Comparison of ENCODE assay signal across 8 mouse cellular contexts in genomic region chr11:52000290-52000962, GRCm38 (mm10). TPM values are rescaled to one million over a fixed set of nuclear protein-coding genes. Genes with fewer than 3 reads are reported as not detected.
DNase-seq lines count a peak whose midpoint lies in the region; ATAC-seq and TF ChIP-seq lines count a peak whose summit lies in the region.

Gene Ube2b (minus strand): TSS chr11:52000762.

- peak; percentile 83 for TF ChIP-seq EP300 in ES-Bruce4 (IDR thresholded peaks at IDR 0.05; ENCODE audit: insufficient read depth, low read depth, low read length)
- TF ChIP-seq EP300 in liver, postnatal 0 days (IDR thresholded peaks at IDR 0.05; ENCODE audit: low read depth): no peak

- no peak for TF ChIP-seq CTCF in ES-Bruce4 (IDR thresholded peaks at IDR 0.05; ENCODE audit: low read depth, low read length)
- TF ChIP-seq CTCF in liver, postnatal 0 days (IDR thresholded peaks at IDR 0.05; ENCODE audit: low read depth): no peak

- intact Hi-C loops in heart, postnatal 10 days (cut with DNase I): loop anchor here (2.0 kb wide), 1 partner anchor 98 kb away; the partner anchor contains the start of gene Ppp2ca

- under 1% methylated on average over 55 of the region's 63 CpGs for WGBS in forebrain, embryonic 13.5 days
- WGBS in large intestine, adult 2 months: under 1% methylated on average over 62 of the region's 63 CpGs
- WGBS in liver, postnatal 0 days (ENCODE audit: insufficient replicate concordance): 0% methylated on average over 47 of the region's 63 CpGs
- WGBS in neural tube, embryonic 14.5 days: under 1% methylated on average over 51 of the region's 63 CpGs

- H3K4me1 ChIP-seq in ES-Bruce4 (ENCODE audit: control insufficient read depth, insufficient read depth, low read length): no peaks in the 10 kb centered on the region
- peaks cover 50% of the 10 kb centered on the region for H3K4me1 ChIP-seq in forebrain, embryonic 13.5 days
- peaks cover 27% of the 10 kb centered on the region for H3K4me1 ChIP-seq in liver, postnatal 0 days (ENCODE audit: insufficient read depth)
- peaks cover 25% of the 10 kb centered on the region for H3K4me1 ChIP-seq in neural tube, embryonic 14.5 days (ENCODE audit: control insufficient read depth, insufficient read depth, low read length)

- H3K4me2 ChIP-seq in forebrain, embryonic 13.5 days: peak within 1 kb of the TSS; percentile 85
- peak within 1 kb of the TSS; percentile 86 for H3K4me2 ChIP-seq in liver, postnatal 0 days (ENCODE audit: low read depth, low read length)
- H3K4me2 ChIP-seq in neural tube, embryonic 14.5 days (ENCODE audit: low read depth, low read length): peak within 1 kb of the TSS; percentile 56

- H3K9me3 ChIP-seq in ES-Bruce4 (replicated peaks; ENCODE audit: control insufficient read depth, insufficient read depth, low read length, poor library complexity, severe bottlenecking): no peaks in the 10 kb centered on the region
- H3K9me3 ChIP-seq in forebrain, embryonic 13.5 days (replicated peaks): no peaks in the 10 kb centered on the region
- H3K9me3 ChIP-seq in liver, postnatal 0 days (ENCODE audit: low read length): no peaks in the 10 kb centered on the region
- no peaks in the 10 kb centered on the region for H3K9me3 ChIP-seq in neural tube, embryonic 14.5 days (ENCODE audit: control insufficient read depth, low read length)

- ATAC-seq in cerebellum, adult (ENCODE audit: insufficient number of reproducible peaks, low FRiP score, low TSS enrichment): peak; percentile 76
- peak; percentile 78 for ATAC-seq in forebrain, embryonic 13.5 days
- peak; percentile 82 for ATAC-seq in liver, postnatal 0 days
- peak; percentile 66 for ATAC-seq in neural tube, embryonic 14.5 days (ENCODE audit: low read depth)

- peak within 1 kb of the TSS; percentile 94 for H3K27ac ChIP-seq in ES-Bruce4 (ENCODE audit: insufficient read depth, low read length)
- H3K27ac ChIP-seq in forebrain, embryonic 13.5 days: peak within 1 kb of the TSS; percentile 96
- peak within 1 kb of the TSS; percentile 99 for H3K27ac ChIP-seq in liver, postnatal 0 days (ENCODE audit: low read depth)
- H3K27ac ChIP-seq in neural tube, embryonic 14.5 days (ENCODE audit: low read depth, low read length): peak within 1 kb of the TSS; percentile 91

- peak; percentile 96 to 97 for DNase-seq in heart, postnatal 10 days
- DNase-seq in large intestine, adult 2 months (ENCODE audit: low read depth, low spot score): peak; percentile 98
- DNase-seq in liver, postnatal 0 days: peak; percentile 97
- DNase-seq in testis, postnatal 10 days (ENCODE audit: low spot score): peak; percentile 97

- peaks cover 24% of the 10 kb centered on the region for H3K36me3 ChIP-seq in ES-Bruce4 (ENCODE audit: control insufficient read depth, insufficient read depth, low read length, poor library complexity, severe bottlenecking)
- H3K36me3 ChIP-seq in forebrain, embryonic 13.5 days (ENCODE audit: poor library complexity, severe bottlenecking): peaks cover 24% of the 10 kb centered on the region
- peaks cover 26% of the 10 kb centered on the region for H3K36me3 ChIP-seq in liver, postnatal 0 days (replicated peaks; ENCODE audit: insufficient read depth, low read length)
- H3K36me3 ChIP-seq in neural tube, embryonic 14.5 days (ENCODE audit: control insufficient read depth, insufficient read depth, low read length): peaks cover 21% of the 10 kb centered on the region

- TF ChIP-seq POLR2A in ES-Bruce4 (IDR thresholded peaks at IDR 0.05; ENCODE audit: insufficient read depth, low read length): no peak

- H3K9ac ChIP-seq in ES-Bruce4 (ENCODE audit: low read depth, poor library complexity, severe bottlenecking): peak within 1 kb of the TSS; percentile 97
- H3K9ac ChIP-seq in forebrain, embryonic 13.5 days: peak within 1 kb of the TSS; percentile 99
- H3K9ac ChIP-seq in liver, postnatal 0 days (replicated peaks): peak within 1 kb of the TSS; percentile 98
- H3K9ac ChIP-seq in neural tube, embryonic 14.5 days (replicated peaks; ENCODE audit: low read depth, low read length): peak within 1 kb of the TSS; percentile 92

- H3K4me3 ChIP-seq in ES-Bruce4 (ENCODE audit: low read depth, low read length): peak within 1 kb of the TSS; percentile 88
- peak within 1 kb of the TSS; percentile 99 for H3K4me3 ChIP-seq in forebrain, embryonic 13.5 days
- H3K4me3 ChIP-seq in liver, postnatal 0 days (ENCODE audit: low read depth, low read length): peak within 1 kb of the TSS; percentile 98
- peak within 1 kb of the TSS; percentile 85 for H3K4me3 ChIP-seq in neural tube, embryonic 14.5 days (ENCODE audit: low read depth, low read length)

- H3K27me3 ChIP-seq in ES-Bruce4 (ENCODE audit: control insufficient read depth, insufficient read depth, low read length, poor library complexity, severe bottlenecking): no peaks in the 10 kb centered on the region
- no peaks in the 10 kb centered on the region for H3K27me3 ChIP-seq in forebrain, embryonic 13.5 days
- no peaks in the 10 kb centered on the region for H3K27me3 ChIP-seq in liver, postnatal 0 days (ENCODE audit: insufficient read depth, low read length)
- no peaks in the 10 kb centered on the region for H3K27me3 ChIP-seq in neural tube, embryonic 14.5 days (ENCODE audit: control insufficient read depth, insufficient read depth, low read length)

RNA-seq across cellular contexts. Expression of gene Ube2b, which starts in this region (rescaled TPM):
- 194 and 197 TPM in 2 replicates for polyA plus RNA-seq in ES-Bruce4 (2011; ENCODE audit: insufficient read depth, insufficient read length, low read depth, missing spikeins)
- polyA plus RNA-seq in forebrain, embryonic 13.5 days (2015; fragmentation: Nextera tagmentation; extraction: Ambion mirVana): 276 and 301 TPM in 2 replicates
- 100 to 1,000 TPM; 188 to 192 TPM for total RNA-seq in heart, postnatal 10 days (2021)
- polyA plus RNA-seq in large intestine, adult 2 months (2012; rRNA removed): 35.4 and 40.0 TPM in 2 replicates
- 127 and 148 TPM in 2 replicates for polyA plus RNA-seq in liver, postnatal 0 days (2015; fragmentation: Nextera tagmentation; extraction: Ambion mirVana)
- 165 and 171 TPM in 2 replicates for polyA plus RNA-seq in neural tube, embryonic 14.5 days (2014; fragmentation: Nextera tagmentation; extraction: Ambion mirVana)

Comparison
In these comparisons a context has a peak if more than half of its experiments do, and no peak if none do; other contexts are left out.
1. Peak in every context shown above with its lines: DNase-seq, ATAC-seq, H3K4me3 ChIP-seq and H3K27ac ChIP-seq.